Mouse (Mus musculus) small intestine, adult 2 months (tissue): ENCODE measurements around the gene Duox2.

Experiments used
- CTCF ChIP-seq: fragments of 200-500 bp; IDR thresholded peaks from 2 replicates; pipeline ENCODE4 v1.5.1; 2012; ENCODE audit warnings: low read depth, mild to moderate bottlenecking, control low read depth, inconsistent platforms, low read length, moderate library complexity, mixed read lengths; ENCODE audit not compliant: insufficient replicate concordance, insufficient read length; ENCODE audit errors: extremely low read depth
- POLR2A ChIP-seq: fragments of 200-500 bp; IDR thresholded peaks from 2 replicates; pipeline ENCODE4 v1.6.1; 2012; ENCODE audit warnings: low read depth, mild to moderate bottlenecking, control low read depth, inconsistent platforms, low read length, moderate library complexity

GRCm38 (mm10) chr2:122334170-122334569 is 35.9 kb upstream of the Duox2 start:
- TF ChIP-seq CTCF (no peak), POLR2A (no peak)
